In genomic region chr1:57213428-57213874, GRCm38 (mm10) we compare ENCODE assay signal across 12 mouse cellular contexts.
DNase-seq lines count a peak whose midpoint lies in the region; ATAC-seq lines count a peak whose summit lies in the region.
"Had no signal": no experiment of that assay in that cellular context is flagged by ENCODE, and none has a peak within 500 bp of the region (broad histone marks: within the 10 kb centered on the region; RNA-seq: fewer than 3 reads in every experiment).

No protein-coding gene starts in this region.

- no peaks in the 10 kb centered on the region for H3K9me3 ChIP-seq in hindbrain, embryonic 16.5 days (ENCODE audit: control insufficient read depth, low read length)
- no peaks in the 10 kb centered on the region for H3K9me3 ChIP-seq in stomach, embryonic 16.5 days (replicated peaks; ENCODE audit: control insufficient read depth, low read length)
- H3K9me3 ChIP-seq: limb, embryonic 15.5 days had no signal

- H3K27me3 ChIP-seq in hindbrain, embryonic 16.5 days (replicated peaks; ENCODE audit: control insufficient read depth, insufficient read depth, low read length) = no peaks in the 10 kb centered on the region
- no peaks in the 10 kb centered on the region for H3K27me3 ChIP-seq in stomach, embryonic 16.5 days (ENCODE audit: control insufficient read depth, insufficient read depth, low read length)
- H3K27me3 ChIP-seq: limb, embryonic 15.5 days had no signal

- peak; percentile 65 for ATAC-seq in hindbrain, embryonic 16.5 days
- no peak for ATAC-seq in stomach, embryonic 16.5 days (ENCODE audit: insufficient read depth, low FRiP score)

- peak overlapping the region; percentile 48 for H3K4me2 ChIP-seq in hindbrain, embryonic 16.5 days (ENCODE audit: low read length)
- H3K4me2 ChIP-seq in stomach, embryonic 16.5 days (ENCODE audit: low read depth, low read length) = peak overlapping the region; percentile 49
- H3K4me2 ChIP-seq: limb, embryonic 15.5 days had no signal

- no peak overlapping the region for H3K27ac ChIP-seq in hindbrain, embryonic 16.5 days (ENCODE audit: low read depth, low read length)
- no peak overlapping the region for H3K27ac ChIP-seq in stomach, embryonic 16.5 days (ENCODE audit: low read length)
- H3K27ac ChIP-seq: limb, embryonic 15.5 days had no signal

- 18% methylated on average over 16 of the region's 16 CpGs for WGBS in hindbrain, embryonic 16.5 days
- WGBS in stomach, embryonic 16.5 days = 40% methylated on average over 16 of the region's 16 CpGs

- DNase-seq in heart, postnatal 4 days = peak; percentile 22
- DNase-seq in heart, adult 18-20 months = no peak
- peak; percentile 76 for DNase-seq in retina, postnatal 1 day
- DNase-seq in retina, embryonic 14.5 days (ENCODE audit: low spot score) = no peak
- no peak for DNase-seq in layer of hippocampus, adult 9-11 months
- no peak for DNase-seq in spleen, postnatal 14 days (ENCODE audit: low spot score in 2 of 2)
- DNase-seq: adrenal gland, postnatal 14 days; cerebellum, adult 8-10 months; kidney, adult 11 months had no signal

- H3K4me1 ChIP-seq in hindbrain, embryonic 16.5 days (ENCODE audit: control insufficient read depth, insufficient read depth, low read depth, low read length) = peaks cover 12% of the 10 kb centered on the region
- H3K4me1 ChIP-seq in stomach, embryonic 16.5 days (ENCODE audit: control insufficient read depth, insufficient read depth, low read length) = no peaks in the 10 kb centered on the region; the same call in 1 of the 2 replicates

- no peaks in the 10 kb centered on the region for H3K36me3 ChIP-seq in hindbrain, embryonic 16.5 days (ENCODE audit: control insufficient read depth, insufficient read depth, low read length)
- H3K36me3 ChIP-seq in stomach, embryonic 16.5 days (ENCODE audit: control insufficient read depth, insufficient read depth, low read length) = no peaks in the 10 kb centered on the region
- H3K36me3 ChIP-seq: limb, embryonic 15.5 days had no signal

- H3K4me3 ChIP-seq in hindbrain, embryonic 16.5 days (ENCODE audit: low read length) = peak overlapping the region; percentile 19; the same call in 1 of the 2 replicates
- no peak overlapping the region for H3K4me3 ChIP-seq in stomach, embryonic 16.5 days (replicated peaks; ENCODE audit: low read length)
- H3K4me3 ChIP-seq: limb, embryonic 15.5 days had no signal

- peak overlapping the region; percentile 39 for H3K9ac ChIP-seq in hindbrain, embryonic 16.5 days (ENCODE audit: low read depth, low read length)
- no peak overlapping the region for H3K9ac ChIP-seq in stomach, embryonic 16.5 days (ENCODE audit: low read length)
- H3K9ac ChIP-seq: limb, embryonic 15.5 days had no signal

Comparison
In these comparisons a context has a peak if more than half of its experiments do, and no peak if none do; other contexts are left out.
1. DNase-seq: peak in heart, postnatal 4 days (single experiment) and retina, postnatal 1 day (single experiment); none in heart, adult 18-20 months (0 of 2), retina, embryonic 14.5 days (single experiment), layer of hippocampus, adult 9-11 months (single experiment) and spleen, postnatal 14 days (0 of 2).